Mouse (Mus musculus) ES-Bruce4 (cell line): ENCODE measurements at regions not wholly inside any gene's neighbourhood (a gene's known extent, or its start where the extent isn't known, plus 50 kb on each side); places are given as distances from the start of the nearest gene placed in this dataset.

Source experiments
- H3K27ac ChIP-seq: 2 replicates; pipeline ENCODE4 v1.5.1; 2012; ENCODE audit warnings: low read length, inconsistent platforms; ENCODE audit not compliant: insufficient read depth
- H3K27me3 ChIP-seq: 2 replicates; pipeline ENCODE4 v1.6.1; 2012; ENCODE audit warnings: mild to moderate bottlenecking, low read length, inconsistent platforms; ENCODE audit not compliant: control insufficient read depth, poor library complexity, insufficient read depth, severe bottlenecking
- H3K36me3 ChIP-seq: 2 replicates; pipeline ENCODE4 v1.6.1; 2012; ENCODE audit warnings: inconsistent platforms, mild to moderate bottlenecking, low read length, moderate library complexity; ENCODE audit not compliant: control insufficient read depth, poor library complexity, insufficient read depth, severe bottlenecking
- H3K4me1 ChIP-seq: one replicate; pipeline ENCODE4 v1.8.1; 2011; ENCODE audit warnings: low read length; ENCODE audit not compliant: control insufficient read depth, insufficient read depth
- H3K4me3 ChIP-seq: 2 replicates; pipeline ENCODE4 v1.5.1; 2011; ENCODE audit warnings: low read depth, mild to moderate bottlenecking, low read length
- H3K9ac ChIP-seq: 2 replicates; pipeline ENCODE4 v1.6.1; 2012; ENCODE audit warnings: low read depth, mild to moderate bottlenecking, inconsistent platforms; ENCODE audit not compliant: poor library complexity, severe bottlenecking
- H3K9me3 ChIP-seq: replicated peaks from 2 replicates; pipeline ENCODE4 v1.6.1; 2012; ENCODE audit warnings: mild to moderate bottlenecking, low read length, inconsistent platforms; ENCODE audit not compliant: control insufficient read depth, poor library complexity, insufficient read depth, severe bottlenecking
- CTCF ChIP-seq: IDR thresholded peaks from one replicate; pipeline ENCODE4 v1.8.1; 2011; ENCODE audit warnings: low read depth, low read length
- EP300 ChIP-seq: IDR thresholded peaks from 2 replicates; pipeline ENCODE4 v1.6.1; 2011; ENCODE audit warnings: low read depth, low read length; ENCODE audit not compliant: insufficient read depth
- POLR2A ChIP-seq: IDR thresholded peaks from one replicate; pipeline ENCODE4 v1.8.1; 2011; ENCODE audit warnings: low read length; ENCODE audit not compliant: insufficient read depth

GRCm38 (mm10) chr4:29034406-29034805 lies 221.5 kb downstream of the Epha7 start:
- Histone ChIP-seq H3K9ac (no peak overlapping the region), H3K36me3 (no peaks in the 10 kb centered on the region), H3K27me3 (no peaks in the 10 kb centered on the region), H3K4me1 (no peaks in the 10 kb centered on the region), H3K4me3 (no peak overlapping the region), H3K9me3 (peaks cover 10% of the 10 kb centered on the region), H3K27ac (no peak overlapping the region)
- TF ChIP-seq CTCF (no peak), POLR2A (no peak), EP300 (no peak)

- no peak overlapping the region for H3K27ac ChIP-seq
- H3K4me3 ChIP-seq: no peak overlapping the region
- H3K27me3 ChIP-seq: no peaks in the 10 kb centered on the region
- no peaks in the 10 kb centered on the region for H3K9me3 ChIP-seq
- H3K9ac ChIP-seq: no peak overlapping the region
- no peaks in the 10 kb centered on the region for H3K36me3 ChIP-seq
- H3K4me1 ChIP-seq: no peaks in the 10 kb centered on the region
- TF ChIP-seq POLR2A: no peak
- no peak for TF ChIP-seq CTCF
- TF ChIP-seq EP300: no peak
These were observed 227.1 kb downstream of the Epha7 start for GRCm38 (mm10) chr4:29039993-29040392.

- Histone ChIP-seq H3K9ac (no peak overlapping the region), H3K9me3 (no peaks in the 10 kb centered on the region), H3K4me1 (no peaks in the 10 kb centered on the region), H3K27me3 (no peaks in the 10 kb centered on the region; the same call in 1 of the 2 replicates), H3K27ac (no peak overlapping the region), H3K36me3 (no peaks in the 10 kb centered on the region), H3K4me3 (no peak overlapping the region)
- TF ChIP-seq EP300 (no peak), POLR2A (no peak), CTCF (no peak)
These were observed 256.0 kb downstream of the Epha7 start for GRCm38 (mm10) chr4:29068678-29069621.

- no peak for TF ChIP-seq EP300
- no peak for TF ChIP-seq POLR2A
- no peak for TF ChIP-seq CTCF
- H3K9ac ChIP-seq: no peak overlapping the region
- H3K4me1 ChIP-seq: no peaks in the 10 kb centered on the region
- H3K4me3 ChIP-seq: no peak overlapping the region
- H3K36me3 ChIP-seq: no peaks in the 10 kb centered on the region
- no peaks in the 10 kb centered on the region for H3K9me3 ChIP-seq
- H3K27ac ChIP-seq: no peak overlapping the region
- no peaks in the 10 kb centered on the region for H3K27me3 ChIP-seq
These were observed 261.3 kb downstream of the Epha7 start for GRCm38 (mm10) chr4:29074204-29074603.

GRCm38 (mm10) chr4:29074851-29075250 lies 261.9 kb downstream of the Epha7 start:
- H3K4me3 ChIP-seq: no peak overlapping the region
- H3K9me3 ChIP-seq: no peaks in the 10 kb centered on the region
- no peak overlapping the region for H3K9ac ChIP-seq
- H3K27ac ChIP-seq: no peak overlapping the region
- no peaks in the 10 kb centered on the region for H3K36me3 ChIP-seq
- no peaks in the 10 kb centered on the region for H3K4me1 ChIP-seq
- H3K27me3 ChIP-seq: no peaks in the 10 kb centered on the region
- TF ChIP-seq EP300 (no peak), CTCF (no peak), POLR2A (no peak)

GRCm38 (mm10) chr4:29076683-29077082 lies 263.8 kb downstream of the Epha7 start:
- no peak overlapping the region for H3K9ac ChIP-seq
- no peaks in the 10 kb centered on the region for H3K4me1 ChIP-seq
- no peak overlapping the region for H3K27ac ChIP-seq
- H3K36me3 ChIP-seq: no peaks in the 10 kb centered on the region
- TF ChIP-seq EP300 (no peak), POLR2A (no peak), CTCF (no peak)
- H3K9me3 ChIP-seq: no peaks in the 10 kb centered on the region
- no peaks in the 10 kb centered on the region for H3K27me3 ChIP-seq
- no peak overlapping the region for H3K4me3 ChIP-seq
